Mouse (Mus musculus) megakaryocyte progenitor cell, adult 5-6 weeks (primary cell): ENCODE results near the gene Scd2. TPM values are rescaled to one million over a fixed set of nuclear protein-coding genes. Genes with fewer than 3 reads are reported as not detected.

Source experiments
- total RNA-seq, 2 experiments: library from RNA; stranded (forward) in 1 of 2; stranded (reverse) in 1 of 2; fragments of 157-497, 149-512 nt in 1 of 2; fragments of 200-1000 nt in 1 of 2; gene quantifications; 2 replicates each; pipeline versions ENCODE4 v1.2.3 to v1.2.4; 2015 to 2017

Scd2 gene
- total RNA-seq, 2 experiments from 2014 or later, result 88.5 to 101 TPM

Other genes starting within 250 kb of the Scd2 start
- 75.6 and 76.5 TPM in 2 replicates for gene Erlin1, start 223.9 kb upstream of the Scd2 start, total RNA-seq (2015)
- 44.5 and 50.3 TPM in 2 replicates for gene Erlin1, start 223.9 kb upstream of the Scd2 start, total RNA-seq (2017)
- 41.4 and 44.0 TPM in 2 replicates for gene Chuk, start 186.2 kb upstream of the Scd2 start, total RNA-seq (2015)
- 52.6 and 74.3 TPM in 2 replicates for gene Chuk, start 186.2 kb upstream of the Scd2 start, total RNA-seq (2017)
- 40.2 and 48.9 TPM in 2 replicates for gene Cwf19l1, start 157.8 kb upstream of the Scd2 start, total RNA-seq (2015)
- gene Cwf19l1, start 157.8 kb upstream of the Scd2 start, total RNA-seq (2017), result 33.9 and 38.4 TPM in 2 replicates
- gene Bloc1s2, start 147.2 kb upstream of the Scd2 start, total RNA-seq (2015), result 131 and 140 TPM in 2 replicates
- 79.0 and 96.2 TPM in 2 replicates for gene Bloc1s2, start 147.2 kb upstream of the Scd2 start, total RNA-seq (2017)
- gene Pkd2l1, start 101.2 kb upstream of the Scd2 start, total RNA-seq (2015), result not detected in 2 replicates
- not detected in 2 replicates for gene Pkd2l1, start 101.2 kb upstream of the Scd2 start, total RNA-seq (2017)
- gene Scd3, start 90.4 kb upstream of the Scd2 start, total RNA-seq (2015), result not detected in 2 replicates
- not detected in 2 replicates for gene Scd3, start 90.4 kb upstream of the Scd2 start, total RNA-seq (2017)
- 0.35 TPM in 1 of 2 replicates, not detected in the other for gene Scd4, start 39.4 kb downstream of the Scd2 start, total RNA-seq (2015)
- not detected in 2 replicates for gene Scd4, start 39.4 kb downstream of the Scd2 start, total RNA-seq (2017)
- gene Scd1, start 114.2 kb downstream of the Scd2 start, total RNA-seq (2015), result 0.46 and 0.49 TPM in 2 replicates
- 0.54 and 1.1 TPM in 2 replicates for gene Scd1, start 114.2 kb downstream of the Scd2 start, total RNA-seq (2017)
- gene Wnt8b, start 199.8 kb downstream of the Scd2 start, total RNA-seq (2015), result not detected in 2 replicates
- not detected in 2 replicates for gene Wnt8b, start 199.8 kb downstream of the Scd2 start, total RNA-seq (2017)